Mouse (Mus musculus) liver, embryonic 14.5 days (tissue): ENCODE results near the gene Man1a2. TPM values are rescaled to one million over a fixed set of nuclear protein-coding genes. Genes with fewer than 3 reads are reported as not detected.
A peak's percentile ranks its signal among the peaks of the same experiment; 100 is the strongest.

Source experiments
- ATAC-seq: fragments of 200-750 bp; cut with Nextera tagmentation; 2 replicates; pipeline ENCODE4 v1.8.0; 2017; ENCODE audit warnings: moderate number of reproducible peaks, mild to moderate bottlenecking, moderate library complexity; ENCODE audit not compliant: insufficient read depth
- DNase-seq, 3 experiments: peaks; one replicate each; pipeline ENCODE4 v3.0.0-alpha.2; 2012 to 2013; ENCODE audit warnings: low read depth in 3 of 3, low spot score in 3 of 3
- H3K27ac ChIP-seq: fragments of 300-500 bp; sonication (generic); 2 replicates; pipeline ENCODE4 v1.5.1; 2014; ENCODE audit warnings: moderate library complexity, mild to moderate bottlenecking, control low read depth, inconsistent platforms
- H3K27me3 ChIP-seq: fragments of 300-500 bp; sonication (generic); 2 replicates; pipeline ENCODE4 v1.6.1; 2014; ENCODE audit warnings: mild to moderate bottlenecking, low read length, moderate library complexity; ENCODE audit not compliant: control insufficient read depth, insufficient read depth
- H3K36me3 ChIP-seq: fragments of 300-500 bp; sonication (generic); replicated peaks from 2 replicates; pipeline ENCODE4 v1.6.1; 2014; ENCODE audit warnings: low read depth; ENCODE audit not compliant: control insufficient read depth, insufficient read depth
- H3K4me1 ChIP-seq, 2 experiments: fragments of 200-500 bp in 1 of 2; fragments of 300-500 bp in 1 of 2; sonication (generic) in 1 of 2; replicated peaks; 2 replicates each; pipeline ENCODE4 v1.6.1; 2012 to 2014; ENCODE audit warnings: antibody characterized with exemption in 1 of 2, inconsistent platforms in 1 of 2, low read length in 1 of 2; ENCODE audit not compliant: control insufficient read depth in 2 of 2, insufficient read depth in 2 of 2
- H3K4me2 ChIP-seq: fragments of 300-500 bp; sonication (generic); 2 replicates; pipeline ENCODE4 v1.6.1; 2014; ENCODE audit warnings: low read depth, mild to moderate bottlenecking, control low read depth, moderate library complexity
- H3K4me3 ChIP-seq, 2 experiments: fragments of 200-500 bp in 1 of 2; fragments of 300-500 bp in 1 of 2; sonication (generic) in 1 of 2; 2 replicates each; pipeline ENCODE4 v1.5.1; 2012 to 2014; ENCODE audit warnings: low read depth in 2 of 2, low read length in 2 of 2, mild to moderate bottlenecking in 2 of 2, control low read depth in 1 of 2, inconsistent platforms in 1 of 2, moderate library complexity in 1 of 2; ENCODE audit not compliant: insufficient read depth in 1 of 2
- H3K9ac ChIP-seq: fragments of 300-500 bp; sonication (generic); replicated peaks from 2 replicates; pipeline ENCODE4 v1.6.1; 2014; ENCODE audit warnings: mild to moderate bottlenecking, control low read depth, moderate library complexity
- H3K9me3 ChIP-seq: fragments of 300-500 bp; sonication (generic); 2 replicates; pipeline ENCODE4 v1.6.1; 2016; ENCODE audit warnings: low read length, mixed read lengths; ENCODE audit not compliant: control insufficient read depth
- CTCF ChIP-seq: IDR thresholded peaks from 2 replicates; pipeline ENCODE4 v1.5.1; 2016; ENCODE audit warnings: antibody characterized with exemption, low read depth, control low read depth
- EP300 ChIP-seq: IDR thresholded peaks from 2 replicates; pipeline ENCODE4 v1.6.1; 2016; ENCODE audit warnings: antibody characterized with exemption, low read depth
- WGBS: fragments of 180-500 bp; shearing (Covaris S2); extraction: QIAGEN DNeasy Blood & Tissue Kit; methylation state at CpG from one replicate; pipeline ENCODE4 v1.1.7; 2014; ENCODE audit not compliant: insufficient replicate concordance; 5-methylcytosine and 5-hydroxymethylcytosine counted together
- polyA plus RNA-seq, 2 experiments: library from polyadenylated mRNA; depleted of rRNA in 1 of 2; stranded (reverse) in 1 of 2; unstranded in 1 of 2; fragments of >200 nt; fragmentation: Nextera tagmentation in 1 of 2; extraction: Ambion mirVana in 1 of 2; gene quantifications; 2 replicates each; pipeline versions ENCODE4 v1.2.1 to v1.2.3; 2012 to 2014

Man1a2 gene
- polyA plus RNA-seq, 2 experiments, result 3.7 to 27.9 TPM

- no peak overlapping the region for H3K4me2 ChIP-seq
- peaks cover 2% of the 10 kb centered on the region; the same call in 1 of the 2 replicates for H3K9me3 ChIP-seq
- H3K36me3 ChIP-seq, result no peaks in the 10 kb centered on the region
- DNase-seq, result no peak
- no peak overlapping the region for H3K4me3 ChIP-seq
- peaks cover 0 to 6% of the 10 kb centered on the region in 2 experiments; a peak in 2 of 4 replicates for H3K4me1 ChIP-seq
- WGBS, result 68% methylated on average over 4 of the region's 4 CpGs
- TF ChIP-seq EP300 (no peak), CTCF (no peak)
- no peak overlapping the region for H3K9ac ChIP-seq
- H3K27ac ChIP-seq, result no peak overlapping the region
- ATAC-seq, result no peak
- no peaks in the 10 kb centered on the region for H3K27me3 ChIP-seq
These were observed 42.9 kb upstream of the Man1a2 start for GRCm38 (mm10) chr3:100728008-100728712.

GRCm38 (mm10) chr3:100725960-100726674, 40.8 kb upstream of the Man1a2 start:
- Histone ChIP-seq H3K9me3 (peaks cover 2% of the 10 kb centered on the region), H3K9ac (no peak overlapping the region), H3K4me1 (peaks cover 0 to 6% of the 10 kb centered on the region in 2 experiments; a peak in 2 of 4 replicates), H3K36me3 (no peaks in the 10 kb centered on the region), H3K27me3 (no peaks in the 10 kb centered on the region), H3K4me3 (no peak overlapping the region), H3K27ac (no peak overlapping the region), H3K4me2 (no peak overlapping the region)
- TF ChIP-seq EP300 (no peak), CTCF (no peak)
- DNase-seq (no peak), ATAC-seq (peak; percentile 84)
- 43% methylated on average over 11 of the region's 11 CpGs for WGBS

GRCm38 (mm10) chr3:100720786-100721300, 35.5 kb upstream of the Man1a2 start:
- no peak overlapping the region for H3K4me3 ChIP-seq
- peaks cover 0 to 2% of the 10 kb centered on the region in 2 experiments; a peak in 2 of 4 replicates for H3K4me1 ChIP-seq
- WGBS, result 75% methylated on average over 5 of the region's 5 CpGs
- H3K9me3 ChIP-seq, result peaks cover 2% of the 10 kb centered on the region
- H3K9ac ChIP-seq, result no peak overlapping the region
- no peaks in the 10 kb centered on the region for H3K27me3 ChIP-seq
- no peak overlapping the region for H3K27ac ChIP-seq
- TF ChIP-seq EP300, result no peak
- no peak for TF ChIP-seq CTCF
- no peak for DNase-seq
- H3K36me3 ChIP-seq, result no peaks in the 10 kb centered on the region
- no peak overlapping the region for H3K4me2 ChIP-seq
- ATAC-seq, result no peak

GRCm38 (mm10) chr3:100716241-100716640, 30.9 kb upstream of the Man1a2 start:
- no peak overlapping the region for H3K27ac ChIP-seq
- no peak overlapping the region for H3K4me3 ChIP-seq
- H3K27me3 ChIP-seq, result no peaks in the 10 kb centered on the region
- peaks cover 0 to 2% of the 10 kb centered on the region in 2 experiments; a peak in 1 of 4 replicates for H3K4me1 ChIP-seq
- WGBS, result 67% methylated on average over 7 of the region's 7 CpGs
- no peaks in the 10 kb centered on the region for H3K9me3 ChIP-seq
- H3K36me3 ChIP-seq, result no peaks in the 10 kb centered on the region
- DNase-seq (no peak), ATAC-seq (no peak)
- no peak overlapping the region for H3K9ac ChIP-seq
- TF ChIP-seq EP300 (no peak), CTCF (no peak)
- no peak overlapping the region for H3K4me2 ChIP-seq

GRCm38 (mm10) chr3:100715367-100715766, 30.1 kb upstream of the Man1a2 start:
- no peaks in the 10 kb centered on the region for H3K27me3 ChIP-seq
- 65% methylated on average over 4 of the region's 4 CpGs for WGBS
- DNase-seq, result no peak
- ATAC-seq, result no peak
- H3K9me3 ChIP-seq, result no peaks in the 10 kb centered on the region
- no peak overlapping the region for H3K9ac ChIP-seq
- no peak overlapping the region for H3K4me3 ChIP-seq
- no peak overlapping the region for H3K27ac ChIP-seq
- peaks cover 0 to 2% of the 10 kb centered on the region in 2 experiments; a peak in 1 of 4 replicates for H3K4me1 ChIP-seq
- TF ChIP-seq EP300 (no peak), CTCF (no peak)
- no peak overlapping the region for H3K4me2 ChIP-seq
- H3K36me3 ChIP-seq, result no peaks in the 10 kb centered on the region
